Mouse (Mus musculus): ENCODE results near the gene Gm47429.

GRCm38 (mm10) chr13:50423625-50424209 lies 20.0 kb downstream of the Gm47429 start:
- no peak for TF ChIP-seq CTCF (IDR thresholded peaks at IDR 0.05; ENCODE audit: low read depth, low read length)
- no peak for TF ChIP-seq POLR2A (IDR thresholded peaks at IDR 0.05; ENCODE audit: extremely low read depth, insufficient read depth, low read length)
